Mouse (Mus musculus) left cerebral cortex, postnatal 25 days (tissue): ENCODE data around the gene Emc10. TPM values are rescaled to one million over a fixed set of nuclear protein-coding genes. Genes with fewer than 3 reads are reported as not detected.

Experiments used
- DNase-seq, 2 experiments: peaks; one replicate each; pipeline ENCODE4 v3.0.0; 2022; ENCODE audit warnings: low spot score in 2 of 2, mixed read lengths in 1 of 2
- intact Hi-C: fragments of 180-260 bp; cut with DNase I; formaldehyde crosslinking; loops from one replicate; pipeline ENCODE4 v1.15.1; 2025
- total RNA-seq, 2 experiments: library from RNA; stranded (reverse); gene quantifications; 2 replicates each; pipeline ENCODE4 v1.2.3; 2021

Gene Emc10
- 100 to 1,000 TPM; 165 to 173 TPM for total RNA-seq

GRCm38 (mm10) chr7:44495992-44496770, at the start of gene Emc10, which contains the start of gene Fam71e1:
Gene Emc10, minus strand, starts transcription at chr7:44496529.
Gene Fam71e1, plus strand, starts transcription at chr7:44496581.
- intact Hi-C loops = loop anchor here (2.0 kb wide), 1 partner anchor 53 kb away; the partner anchor contains the start of gene Pold1
- peak; percentile 98 to 99 for DNase-seq

- DNase-seq = no peak
- intact Hi-C loops = loop anchor here (10.0 kb wide), 1 partner anchor 278 kb away; the partner anchor contains the start of gene Gm15517
Measured at GRCm38 (mm10) chr7:44543071-44543470, 46.7 kb upstream of the Emc10 start.

- no peak for DNase-seq
- intact Hi-C loops = loop anchor here (10.0 kb wide), 1 partner anchor 278 kb away; the partner anchor contains the start of gene Gm15517
Measured at GRCm38 (mm10) chr7:44542555-44542954, 46.2 kb upstream of the Emc10 start.

GRCm38 (mm10) chr7:44538756-44539624, 42.7 kb upstream of the Emc10 start:
- no peak for DNase-seq
- intact Hi-C loops = no loop called here

- intact Hi-C loops = no loop called here
- no peak for DNase-seq
Measured at GRCm38 (mm10) chr7:44537496-44537895, 41.2 kb upstream of the Emc10 start.

- DNase-seq = no peak
- intact Hi-C loops = no loop called here
Measured at GRCm38 (mm10) chr7:44537009-44537408, 40.7 kb upstream of the Emc10 start.

GRCm38 (mm10) chr7:44536590-44536968, 40.2 kb upstream of the Emc10 start:
- intact Hi-C loops = no loop called here
- DNase-seq = peak; percentile 48 to 69

- no peak for DNase-seq
Measured at GRCm38 (mm10) chr7:44535657-44536589, 39.6 kb upstream of the Emc10 start.

GRCm38 (mm10) chr7:44534656-44535441, 38.5 kb upstream of the Emc10 start:
- DNase-seq = no peak
- intact Hi-C loops = no loop called here

More at GRCm38 (mm10) chr7:44535657-44536589, 39.6 kb upstream of the Emc10 start:
- intact Hi-C loops = no loop called here

GRCm38 (mm10) chr7:44534242-44534641, 37.9 kb upstream of the Emc10 start:
- intact Hi-C loops = no loop called here
- no peak for DNase-seq

- intact Hi-C loops = no loop called here
Measured at GRCm38 (mm10) chr7:44533746-44534045, 37.4 kb upstream of the Emc10 start.

GRCm38 (mm10) chr7:44532918-44533745, 36.8 kb upstream of the Emc10 start:
- DNase-seq = no peak
- intact Hi-C loops = no loop called here

More at GRCm38 (mm10) chr7:44533746-44534045, 37.4 kb upstream of the Emc10 start:
- DNase-seq = no peak

GRCm38 (mm10) chr7:44531946-44532732, 35.8 kb upstream of the Emc10 start, which contains the start of gene Spib:
Gene Spib, minus strand, starts transcription at chr7:44532071.
- DNase-seq = no peak
- intact Hi-C loops = no loop called here

GRCm38 (mm10) chr7:44531207-44531606, 34.9 kb upstream of the Emc10 start:
- DNase-seq = no peak
- intact Hi-C loops = no loop called here

- intact Hi-C loops = no loop called here
- no peak for DNase-seq
Measured at GRCm38 (mm10) chr7:44530507-44530906, 34.2 kb upstream of the Emc10 start.

GRCm38 (mm10) chr7:44529518-44529917, 33.2 kb upstream of the Emc10 start:
- intact Hi-C loops = no loop called here
- DNase-seq = no peak
